Mouse (Mus musculus) G1E (cell line): ENCODE results near the gene Cenpf. TPM values are rescaled to one million over a fixed set of nuclear protein-coding genes. Genes with fewer than 3 reads are reported as not detected.
A peak's percentile ranks its signal among the peaks of the same experiment; 100 is the strongest.

Experiments
- ATAC-seq: 2 replicates; pipeline ENCODE4 v1.8.0; 2016; ENCODE audit warnings: mild to moderate bottlenecking; ENCODE audit not compliant: insufficient number of reproducible peaks, poor library complexity, low FRiP score, severe bottlenecking; ENCODE audit errors: extremely low read depth
- DNase-seq: peaks from one replicate; pipeline ENCODE4 v3.0.0; 2012; ENCODE audit warnings: low spot score
- H3K27me3 ChIP-seq: 2 replicates; pipeline ENCODE4 v1.6.1; 2012; ENCODE audit warnings: mild to moderate bottlenecking, low read length, inconsistent platforms; ENCODE audit not compliant: insufficient read depth
- H3K36me3 ChIP-seq: replicated peaks from 2 replicates; pipeline ENCODE3; 2012; ENCODE audit warnings: mild to moderate bottlenecking, inconsistent platforms
- H3K4me1 ChIP-seq: 2 replicates; pipeline ENCODE4 v1.6.1; 2012; ENCODE audit warnings: low read depth, low read length, inconsistent platforms, mixed read lengths; ENCODE audit not compliant: insufficient read depth
- H3K4me3 ChIP-seq: 2 replicates; pipeline ENCODE4 v1.5.1; 2012; ENCODE audit warnings: low read depth, mild to moderate bottlenecking, inconsistent platforms, low read length, moderate library complexity, mixed read lengths
- H3K9me3 ChIP-seq: replicated peaks from 2 replicates; pipeline ENCODE4 v1.6.1; 2012; ENCODE audit warnings: inconsistent platforms
- CTCF ChIP-seq: IDR thresholded peaks from 2 replicates; pipeline ENCODE4 v1.5.1; 2012; ENCODE audit warnings: low read depth, low read length, inconsistent platforms, mixed read lengths
- GATA1 ChIP-seq: IDR thresholded peaks from 2 replicates; pipeline ENCODE4 v1.6.1; 2012; ENCODE audit warnings: borderline replicate concordance, low read length, inconsistent platforms, mixed read lengths
- GATA2 ChIP-seq: IDR thresholded peaks from 2 replicates; pipeline ENCODE4 v1.6.1; 2012; ENCODE audit warnings: low read depth, low read length, inconsistent platforms, borderline replicate concordance
- POLR2AphosphoS5 ChIP-seq: IDR thresholded peaks from 2 replicates; pipeline ENCODE4 v1.6.1; 2012; ENCODE audit warnings: low read depth, low read length, inconsistent platforms; ENCODE audit not compliant: insufficient replicate concordance
- TAL1 ChIP-seq: conservative IDR thresholded peaks from 2 replicates; pipeline ENCODE4 v1.6.1; 2012; ENCODE audit warnings: low read depth, low read length, inconsistent platforms, mixed read lengths
- polyA plus RNA-seq: library from polyadenylated mRNA; stranded (reverse); fragments of >175 nt; gene quantifications from 2 replicates; pipeline ENCODE4 v1.2.3, GENCODE M21; 2012
- total RNA-seq, 2 experiments: library from RNA; stranded (forward) in 1 of 2; stranded (reverse) in 1 of 2; fragments of 200-1000 nt in 1 of 2; fragments of >200 nt in 1 of 2; fragmentation: Nextera tagmentation in 1 of 2; gene quantifications; 2 replicates each; pipeline ENCODE4 v1.2.3; 2014 to 2017

Gene Cenpf
- total RNA-seq (2014; fragmentation: Nextera tagmentation): 92.3 and 115 TPM in 2 replicates
- total RNA-seq (2017): 42.3 and 43.9 TPM in 2 replicates
- polyA plus RNA-seq: 3.6 and 4.6 TPM in 2 replicates

GRCm38 (mm10) chr1:189687654-189688387, at the start of gene Cenpf:
Cenpf (minus strand) TSS chr1:189688086.
- Histone ChIP-seq H3K9me3 (no peaks in the 10 kb centered on the region), H3K4me3 (peak within 1 kb of the TSS; percentile 86), H3K27me3 (no peaks in the 10 kb centered on the region), H3K36me3 (peaks cover 31% of the 10 kb centered on the region), H3K4me1 (peaks cover 15% of the 10 kb centered on the region)
- DNase-seq: peak; percentile 97
- TF ChIP-seq POLR2AphosphoS5 (no peak), TAL1 (no peak), GATA1 (no peak), GATA2 (no peak), CTCF (no peak)
- peak; percentile 98 for ATAC-seq

GRCm38 (mm10) chr1:189732156-189732555, 44.3 kb upstream of the Cenpf start:
- ATAC-seq: no peak
- TF ChIP-seq GATA1: no peak
- TF ChIP-seq GATA2: no peak
- no peak for TF ChIP-seq TAL1
- no peak for TF ChIP-seq POLR2AphosphoS5
- no peak for TF ChIP-seq CTCF
- Histone ChIP-seq H3K36me3 (no peaks in the 10 kb centered on the region), H3K27me3 (no peaks in the 10 kb centered on the region), H3K9me3 (peaks cover 63% of the 10 kb centered on the region), H3K4me3 (no peak overlapping the region), H3K4me1 (no peaks in the 10 kb centered on the region)
- no peak for DNase-seq

GRCm38 (mm10) chr1:189731697-189732096, 43.8 kb upstream of the Cenpf start:
- DNase-seq (no peak), ATAC-seq (no peak)
- Histone ChIP-seq H3K36me3 (no peaks in the 10 kb centered on the region), H3K9me3 (peaks cover 61% of the 10 kb centered on the region), H3K27me3 (no peaks in the 10 kb centered on the region), H3K4me1 (no peaks in the 10 kb centered on the region), H3K4me3 (no peak overlapping the region)
- TF ChIP-seq TAL1 (no peak), GATA1 (no peak), CTCF (no peak), POLR2AphosphoS5 (no peak), GATA2 (no peak)

GRCm38 (mm10) chr1:189729141-189729815, 41.4 kb upstream of the Cenpf start:
- peaks cover 62% of the 10 kb centered on the region for H3K9me3 ChIP-seq
- no peaks in the 10 kb centered on the region for H3K27me3 ChIP-seq
- H3K4me3 ChIP-seq: no peak overlapping the region
- H3K4me1 ChIP-seq: no peaks in the 10 kb centered on the region
- ATAC-seq (no peak), DNase-seq (no peak)
- TF ChIP-seq CTCF: no peak
- no peak for TF ChIP-seq GATA1
- no peak for TF ChIP-seq POLR2AphosphoS5
- H3K36me3 ChIP-seq: no peaks in the 10 kb centered on the region

- DNase-seq (no peak), ATAC-seq (no peak)
- no peak overlapping the region for H3K4me3 ChIP-seq
- no peaks in the 10 kb centered on the region for H3K36me3 ChIP-seq
- H3K4me1 ChIP-seq: no peaks in the 10 kb centered on the region
- TF ChIP-seq TAL1 (no peak), CTCF (no peak), GATA1 (no peak), POLR2AphosphoS5 (no peak), GATA2 (no peak)
- peaks cover 64% of the 10 kb centered on the region for H3K9me3 ChIP-seq
- no peaks in the 10 kb centered on the region for H3K27me3 ChIP-seq
Observed at GRCm38 (mm10) chr1:189728784-189729115, 40.9 kb upstream of the Cenpf start.
